8 mouse cellular contexts compared by ENCODE assay signal in genomic region chr16:56231300-56231699, GRCm38 (mm10). TPM values are rescaled to one million over a fixed set of nuclear protein-coding genes. Genes with fewer than 3 reads are reported as not detected.
DNase-seq lines count a peak whose midpoint lies in the region; ATAC-seq and TF ChIP-seq lines count a peak whose summit lies in the region.

No protein-coding gene starts in this region.

- H3K4me3 ChIP-seq in forebrain, embryonic 14.5 days (ENCODE audit: low read depth, low read length), result no peak overlapping the region
- H3K4me3 ChIP-seq in forebrain, embryonic 12.5 days (replicated peaks), result no peak overlapping the region
- no peak overlapping the region for H3K4me3 ChIP-seq in lung, adult 2 months (replicated peaks; ENCODE audit: extremely low read depth, low read depth, low read length)
- H3K4me3 ChIP-seq in liver, postnatal 0 days (ENCODE audit: low read depth, low read length), result no peak overlapping the region

- ATAC-seq in forebrain, embryonic 14.5 days, result no peak
- ATAC-seq in forebrain, embryonic 12.5 days (ENCODE audit: low FRiP score), result no peak
- ATAC-seq in liver, postnatal 0 days, result no peak

- peak; percentile 31 for DNase-seq in forebrain, embryonic 14.5 days (ENCODE audit: low spot score)
- peak; percentile 15 for DNase-seq in lung, adult 2 months
- DNase-seq in lung, adult 18-20 months, result no peak
- DNase-seq in embryo, embryonic 10 days (ENCODE audit: low spot score), result peak; percentile 7
- peak; percentile 39 for DNase-seq in liver, postnatal 0 days
- DNase-seq in urinary bladder, postnatal 14 days (ENCODE audit: low spot score), result no peak
- DNase-seq in neural tube, embryonic 10.5 days (ENCODE audit: extremely low spot score, low spot score), result no peak

- TF ChIP-seq CTCF in lung, adult 2 months (IDR thresholded peaks at IDR 0.05; ENCODE audit: insufficient read depth, low read length), result peak; percentile 33; the same call in 1 of the 2 replicates
- peak; percentile 51 for TF ChIP-seq CTCF in liver, postnatal 0 days (IDR thresholded peaks at IDR 0.05; ENCODE audit: low read depth)

- H3K9ac ChIP-seq in forebrain, embryonic 14.5 days (ENCODE audit: low read length), result no peak overlapping the region
- H3K9ac ChIP-seq in forebrain, embryonic 12.5 days, result no peak overlapping the region
- no peak overlapping the region for H3K9ac ChIP-seq in liver, postnatal 0 days (replicated peaks)

- H3K4me1 ChIP-seq in forebrain, embryonic 14.5 days (ENCODE audit: control insufficient read depth, insufficient read depth, low read length), result no peaks in the 10 kb centered on the region
- H3K4me1 ChIP-seq in forebrain, embryonic 12.5 days, result no peaks in the 10 kb centered on the region
- H3K4me1 ChIP-seq in lung, adult 2 months (ENCODE audit: control insufficient read depth, insufficient read depth, low read length), result no peaks in the 10 kb centered on the region
- H3K4me1 ChIP-seq in liver, postnatal 0 days (ENCODE audit: insufficient read depth), result no peaks in the 10 kb centered on the region

- H3K4me2 ChIP-seq in forebrain, embryonic 14.5 days (ENCODE audit: low read length), result no peak overlapping the region
- no peak overlapping the region for H3K4me2 ChIP-seq in forebrain, embryonic 12.5 days
- H3K4me2 ChIP-seq in liver, postnatal 0 days (ENCODE audit: low read depth, low read length), result no peak overlapping the region

- WGBS in forebrain, embryonic 14.5 days, result 55% methylated on average over 10 of the region's 10 CpGs
- WGBS in forebrain, embryonic 12.5 days, result 61% methylated on average over 10 of the region's 10 CpGs
- WGBS in lung, adult 2 months, result 51% methylated on average over 10 of the region's 10 CpGs
- WGBS in liver, postnatal 0 days (ENCODE audit: insufficient replicate concordance), result 45% methylated on average over 10 of the region's 10 CpGs

- H3K27ac ChIP-seq in forebrain, embryonic 14.5 days (ENCODE audit: low read depth, low read length), result no peak overlapping the region
- H3K27ac ChIP-seq in forebrain, embryonic 12.5 days, result no peak overlapping the region
- no peak overlapping the region for H3K27ac ChIP-seq in liver, postnatal 0 days (ENCODE audit: low read depth)

- no peak for TF ChIP-seq POLR2A in lung, adult 2 months (IDR thresholded peaks at IDR 0.05; ENCODE audit: borderline replicate concordance, extremely low read depth, low read depth, low read length)

- H3K36me3 ChIP-seq in forebrain, embryonic 14.5 days (ENCODE audit: control insufficient read depth, insufficient read depth, low read length), result no peaks in the 10 kb centered on the region
- H3K36me3 ChIP-seq in forebrain, embryonic 12.5 days (replicated peaks), result peaks cover 3% of the 10 kb centered on the region; the same call in 1 of the 2 replicates
- H3K36me3 ChIP-seq in liver, postnatal 0 days (replicated peaks; ENCODE audit: insufficient read depth, low read length), result no peaks in the 10 kb centered on the region

- H3K27me3 ChIP-seq in forebrain, embryonic 14.5 days (replicated peaks; ENCODE audit: control insufficient read depth, insufficient read depth, low read length), result no peaks in the 10 kb centered on the region
- no peaks in the 10 kb centered on the region for H3K27me3 ChIP-seq in forebrain, embryonic 12.5 days
- H3K27me3 ChIP-seq in liver, postnatal 0 days (ENCODE audit: insufficient read depth, low read length), result no peaks in the 10 kb centered on the region

- no peaks in the 10 kb centered on the region for H3K9me3 ChIP-seq in forebrain, embryonic 14.5 days (replicated peaks; ENCODE audit: control insufficient read depth, low read length)
- H3K9me3 ChIP-seq in forebrain, embryonic 12.5 days, result no peaks in the 10 kb centered on the region
- H3K9me3 ChIP-seq in liver, postnatal 0 days (ENCODE audit: low read length), result no peaks in the 10 kb centered on the region

- no peak for TF ChIP-seq EP300 in liver, postnatal 0 days (IDR thresholded peaks at IDR 0.05; ENCODE audit: low read depth)

RNA-seq across cellular contexts. Expression of gene Impg2, which starts 27.2 kb away (rescaled TPM):
- polyA plus RNA-seq in forebrain, embryonic 14.5 days (2014; fragmentation: Nextera tagmentation; extraction: Ambion mirVana), result 0.25 and 0.27 TPM in 2 replicates
- 0.22 TPM in 2 replicates for polyA plus RNA-seq in forebrain, embryonic 12.5 days (2016; fragmentation: Nextera tagmentation; extraction: Ambion mirVana)
- 0.06 and 0.15 TPM in 2 replicates for polyA plus RNA-seq in lung, adult 2 months (2012; rRNA removed)
- 0.06 TPM in 2 replicates for polyA plus RNA-seq in liver, postnatal 0 days (2015; fragmentation: Nextera tagmentation; extraction: Ambion mirVana)

Comparison
In these comparisons a context has a peak if more than half of its experiments do, and no peak if none do; other contexts are left out.
1. DNase-seq: peak in forebrain, embryonic 14.5 days (single experiment), lung, adult 2 months (single experiment), embryo, embryonic 10 days (single experiment) and liver, postnatal 0 days (single experiment); none in lung, adult 18-20 months (0 of 2), urinary bladder, postnatal 14 days (single experiment) and neural tube, embryonic 10.5 days (single experiment).